Mouse (Mus musculus): Measurements from ENCODE around the gene Nqo2. TPM values are rescaled to one million over a fixed set of nuclear protein-coding genes. Genes with fewer than 3 reads are reported as not detected.

Nqo2 gene
- polyA plus RNA-seq, 1 experiment, result not detected

DNA sequence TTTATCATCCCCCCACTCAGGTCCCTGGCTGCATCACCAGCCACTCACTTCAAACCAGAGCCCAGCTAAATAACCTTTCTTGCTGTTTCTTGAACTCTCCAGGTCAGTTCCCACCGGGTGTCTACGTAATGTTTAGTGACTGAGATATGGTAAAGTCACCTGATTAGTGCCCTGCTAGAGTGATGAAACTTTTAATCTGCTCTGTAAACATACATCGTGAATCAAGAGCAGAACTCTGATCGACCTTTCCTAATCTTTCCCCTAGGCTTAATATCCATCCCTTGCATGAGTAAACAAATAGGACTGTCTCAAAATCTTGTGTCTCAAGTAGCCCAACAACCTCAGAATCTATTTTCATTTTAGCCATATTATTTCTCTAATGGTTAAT lies 1.5 kb downstream of the Nqo2 start:
- TF ChIP-seq POLR2A (IDR thresholded peaks at IDR 0.05; ENCODE audit: insufficient read depth, low read depth, low read length), result no peak
- no peak for TF ChIP-seq CTCF (IDR thresholded peaks at IDR 0.05; ENCODE audit: insufficient read depth, low read depth, low read length)
- H3K4me3 ChIP-seq (ENCODE audit: insufficient read depth, low read depth, low read length), result no peak overlapping the region
- H3K4me1 ChIP-seq (ENCODE audit: control insufficient read depth, insufficient read depth, low read length), result 0 out of 2 replicates have a peak, but pooled peaks cover 2% of the 10 kb centered on the region
- no peak overlapping the region for H3K27ac ChIP-seq (ENCODE audit: insufficient read depth, low read depth, low read length)
- 81% methylated on average over 4 of the region's 4 CpGs for WGBS

DNA sequence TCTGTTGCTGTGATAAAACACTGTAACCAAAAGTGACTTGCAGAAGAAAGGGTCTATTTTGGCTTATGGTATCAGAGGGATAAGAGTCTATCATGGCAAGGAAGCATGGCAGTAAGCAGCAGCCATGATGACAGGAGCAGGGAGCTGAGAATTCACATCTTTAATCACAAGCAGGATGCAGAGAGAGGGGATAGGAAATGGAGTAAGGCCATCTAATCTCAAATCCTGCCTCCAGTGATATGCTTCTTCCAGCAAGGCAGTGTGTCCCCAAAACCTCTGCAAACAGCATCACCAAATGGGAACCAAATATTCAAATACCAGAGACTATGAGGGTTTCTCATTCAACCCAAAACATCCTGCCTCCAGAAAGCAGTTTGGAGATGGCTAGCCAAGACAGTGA lies 2.1 kb downstream of the Nqo2 start:
- TF ChIP-seq CTCF (IDR thresholded peaks at IDR 0.05; ENCODE audit: insufficient read depth, low read depth, low read length) (no peak), POLR2A (IDR thresholded peaks at IDR 0.05; ENCODE audit: insufficient read depth, low read depth, low read length) (no peak)
- Histone ChIP-seq H3K4me1 (ENCODE audit: control insufficient read depth, insufficient read depth, low read length) (0 out of 2 replicates have a peak, but pooled peaks cover 2% of the 10 kb centered on the region), H3K27ac (ENCODE audit: insufficient read depth, low read depth, low read length) (no peak overlapping the region), H3K4me3 (ENCODE audit: insufficient read depth, low read depth, low read length) (no peak overlapping the region)

DNA sequence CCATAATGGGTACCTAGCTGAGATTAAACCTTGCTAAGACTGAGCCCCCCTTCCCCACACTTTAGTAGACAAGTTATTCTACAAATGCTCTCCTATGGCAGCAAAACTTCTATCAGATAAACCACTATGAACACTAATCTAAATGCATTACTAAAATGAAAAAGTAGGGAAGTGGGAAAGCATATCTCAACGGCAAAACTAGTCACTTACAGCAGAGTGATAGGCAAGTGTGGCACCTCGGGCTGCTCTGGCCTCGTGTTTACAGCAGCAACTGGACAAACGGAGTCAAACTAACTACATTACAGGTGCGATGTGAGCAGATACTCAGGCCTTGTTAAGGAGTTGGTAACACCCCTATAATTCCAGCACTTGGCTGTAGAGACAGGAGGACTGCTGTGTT lies 25.1 kb downstream of the Nqo2 start:
- H3K4me3 ChIP-seq (ENCODE audit: insufficient read depth, low read depth, low read length), result no peak overlapping the region
- 83% methylated on average over 5 of the region's 5 CpGs for WGBS
- no peak overlapping the region for H3K27ac ChIP-seq (ENCODE audit: insufficient read depth, low read depth, low read length)
- TF ChIP-seq CTCF (IDR thresholded peaks at IDR 0.05; ENCODE audit: insufficient read depth, low read depth, low read length), result no peak
- TF ChIP-seq POLR2A (IDR thresholded peaks at IDR 0.05; ENCODE audit: insufficient read depth, low read depth, low read length), result no peak
- H3K4me1 ChIP-seq (ENCODE audit: control insufficient read depth, insufficient read depth, low read length), result no peaks in the 10 kb centered on the region

DNA sequence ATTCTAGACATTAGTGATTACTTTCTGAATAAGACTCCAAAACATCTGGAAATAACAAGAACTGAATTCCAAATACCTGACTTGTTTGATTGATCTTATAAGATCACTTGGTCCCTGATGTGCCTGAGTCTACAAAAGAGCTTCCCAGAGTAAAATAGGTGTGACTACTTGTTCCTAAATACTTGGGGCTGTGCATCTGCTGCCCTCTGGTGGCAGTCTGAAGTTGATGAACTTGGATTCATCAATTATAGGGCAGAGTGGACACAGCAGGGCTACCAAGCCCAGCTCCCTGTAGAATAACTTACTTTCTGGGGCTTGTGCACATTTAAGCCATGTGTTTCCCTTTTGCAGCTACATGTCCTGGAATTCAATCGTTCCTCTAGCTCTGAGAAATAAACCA lies 30.7 kb downstream of the Nqo2 start:
- TF ChIP-seq CTCF (IDR thresholded peaks at IDR 0.05; ENCODE audit: insufficient read depth, low read depth, low read length), result no peak
- TF ChIP-seq POLR2A (IDR thresholded peaks at IDR 0.05; ENCODE audit: insufficient read depth, low read depth, low read length), result no peak
- no peak overlapping the region for H3K27ac ChIP-seq (ENCODE audit: insufficient read depth, low read depth, low read length)
- H3K4me1 ChIP-seq (ENCODE audit: control insufficient read depth, insufficient read depth, low read length), result no peaks in the 10 kb centered on the region
- WGBS, result 21% methylated on average over 1 of the region's 1 CpGs
- no peak overlapping the region for H3K4me3 ChIP-seq (ENCODE audit: insufficient read depth, low read depth, low read length)

DNA sequence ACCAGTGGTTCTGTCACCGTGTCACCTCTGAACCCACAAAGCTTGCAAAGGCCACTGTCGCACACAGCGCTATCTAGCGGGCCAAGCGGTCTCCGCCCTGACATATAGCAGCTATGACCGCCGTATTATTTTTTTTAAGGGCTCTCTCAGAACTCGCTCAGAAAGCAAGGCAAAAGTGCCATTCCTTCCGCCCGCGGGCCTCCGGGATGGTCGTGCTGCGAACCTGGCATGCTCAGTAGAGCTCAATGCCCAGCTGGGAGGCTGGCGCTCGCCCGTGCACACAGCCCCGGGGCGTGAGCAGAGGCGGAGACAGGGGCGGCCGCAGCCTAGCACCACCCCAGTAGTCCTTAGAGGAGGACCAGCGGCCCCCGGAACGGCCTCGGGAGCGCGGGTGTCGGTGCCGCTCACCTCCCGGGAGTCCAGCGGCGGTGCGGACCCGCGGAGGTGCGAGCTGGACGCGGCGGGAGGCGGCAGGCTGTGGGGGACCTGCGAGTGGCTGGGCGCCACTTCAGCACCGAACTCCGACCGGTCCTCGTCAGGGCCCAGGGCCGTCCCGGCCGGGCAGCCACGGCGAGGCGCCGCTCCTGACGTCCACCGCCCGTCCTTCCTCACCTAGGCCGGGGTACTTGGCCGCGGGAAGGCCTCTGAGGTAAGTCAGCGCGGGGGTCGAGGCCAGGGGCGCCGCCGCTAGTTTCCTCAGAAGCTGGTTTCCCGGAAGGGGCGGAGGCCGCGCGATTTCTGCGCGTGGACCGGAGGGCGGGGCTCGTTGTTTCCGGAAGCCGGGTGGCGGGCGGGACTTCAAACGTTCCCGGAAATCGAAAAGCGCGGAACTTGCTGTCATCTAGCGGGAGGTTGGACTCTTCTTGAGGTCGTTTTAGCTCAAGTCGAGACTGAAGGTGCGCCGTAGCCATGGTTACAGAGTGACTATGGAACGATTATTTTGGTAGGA lies 37.8 kb downstream of the Nqo2 start, which contains the start of the genes Ripk1 and Serpinb6a:
Gene Ripk1, plus strand, starts transcription at position 306 of the 949 bp plus-strand sequence.
Gene Serpinb6a, minus strand, starts transcription at position 737 of the 949 bp plus-strand sequence.
- peak; percentile 31 for TF ChIP-seq POLR2A (IDR thresholded peaks at IDR 0.05; ENCODE audit: insufficient read depth, low read depth, low read length)
- no peak for TF ChIP-seq CTCF (IDR thresholded peaks at IDR 0.05; ENCODE audit: insufficient read depth, low read depth, low read length)
- Histone ChIP-seq H3K4me3 (ENCODE audit: insufficient read depth, low read depth, low read length) (peak within 1 kb of the TSS; percentile 71), H3K4me1 (ENCODE audit: control insufficient read depth, insufficient read depth, low read length) (no peaks in the 10 kb centered on the region), H3K27ac (ENCODE audit: insufficient read depth, low read depth, low read length) (peak within 1 kb of the TSS; percentile 16; the same call in 1 of the 2 replicates)
- WGBS, result under 1% methylated on average over 92 of the region's 92 CpGs

DNA sequence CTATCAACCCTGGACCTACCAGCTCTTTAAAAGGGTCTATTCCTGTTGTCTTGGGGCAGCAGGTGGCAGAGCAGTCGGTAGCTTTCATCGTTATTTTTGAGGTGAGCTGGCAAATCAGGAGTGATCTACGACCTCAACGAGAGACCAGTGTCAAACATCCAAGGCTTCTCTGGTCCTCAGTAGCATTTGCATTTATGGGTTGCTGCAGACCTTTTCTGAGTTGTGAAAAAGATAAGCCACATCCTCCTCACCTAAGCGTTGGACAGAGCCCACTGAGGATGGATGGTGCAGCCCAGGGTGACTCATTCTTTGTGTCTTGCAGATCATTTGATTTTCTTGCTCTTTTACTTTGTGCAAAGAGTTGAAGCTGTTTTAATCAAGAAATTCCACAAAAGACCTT lies 38.6 kb downstream of the Nqo2 start:
- Histone ChIP-seq H3K4me1 (ENCODE audit: control insufficient read depth, insufficient read depth, low read length) (no peaks in the 10 kb centered on the region), H3K27ac (ENCODE audit: insufficient read depth, low read depth, low read length) (0 out of 2 replicates have a peak overlapping the region, but pooled peaks have one; percentile 6), H3K4me3 (ENCODE audit: insufficient read depth, low read depth, low read length) (peak overlapping the region; percentile 71)
- WGBS, result 2% methylated on average over 5 of the region's 5 CpGs
- TF ChIP-seq POLR2A (IDR thresholded peaks at IDR 0.05; ENCODE audit: insufficient read depth, low read depth, low read length) (no peak), CTCF (IDR thresholded peaks at IDR 0.05; ENCODE audit: insufficient read depth, low read depth, low read length) (no peak)

DNA sequence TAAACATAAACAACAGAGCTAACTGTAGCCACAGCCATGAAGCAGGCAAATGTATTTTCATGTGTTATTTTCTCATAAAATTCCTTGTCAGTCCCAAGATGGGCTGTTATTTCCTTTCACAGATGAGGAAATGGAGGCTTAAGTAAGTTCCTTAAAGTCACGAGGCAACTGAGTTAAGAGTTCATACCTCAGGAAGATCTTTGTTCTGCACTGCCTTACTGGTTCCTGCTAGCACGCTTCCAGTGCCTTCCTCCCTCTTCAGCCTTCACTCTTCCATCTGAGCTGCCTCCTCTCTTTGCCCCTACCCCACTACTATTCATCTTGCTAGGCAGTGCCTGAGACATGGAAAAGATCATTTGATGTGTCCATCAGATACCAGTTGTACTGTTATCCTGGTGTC lies 42.7 kb downstream of the Nqo2 start:
- Histone ChIP-seq H3K4me3 (ENCODE audit: insufficient read depth, low read depth, low read length) (no peak overlapping the region), H3K27ac (ENCODE audit: insufficient read depth, low read depth, low read length) (no peak overlapping the region), H3K4me1 (ENCODE audit: control insufficient read depth, insufficient read depth, low read length) (no peaks in the 10 kb centered on the region)
- no peak for TF ChIP-seq CTCF (IDR thresholded peaks at IDR 0.05; ENCODE audit: insufficient read depth, low read depth, low read length)
- no peak for TF ChIP-seq POLR2A (IDR thresholded peaks at IDR 0.05; ENCODE audit: insufficient read depth, low read depth, low read length)
- WGBS, result 72% methylated on average over 2 of the region's 2 CpGs

DNA sequence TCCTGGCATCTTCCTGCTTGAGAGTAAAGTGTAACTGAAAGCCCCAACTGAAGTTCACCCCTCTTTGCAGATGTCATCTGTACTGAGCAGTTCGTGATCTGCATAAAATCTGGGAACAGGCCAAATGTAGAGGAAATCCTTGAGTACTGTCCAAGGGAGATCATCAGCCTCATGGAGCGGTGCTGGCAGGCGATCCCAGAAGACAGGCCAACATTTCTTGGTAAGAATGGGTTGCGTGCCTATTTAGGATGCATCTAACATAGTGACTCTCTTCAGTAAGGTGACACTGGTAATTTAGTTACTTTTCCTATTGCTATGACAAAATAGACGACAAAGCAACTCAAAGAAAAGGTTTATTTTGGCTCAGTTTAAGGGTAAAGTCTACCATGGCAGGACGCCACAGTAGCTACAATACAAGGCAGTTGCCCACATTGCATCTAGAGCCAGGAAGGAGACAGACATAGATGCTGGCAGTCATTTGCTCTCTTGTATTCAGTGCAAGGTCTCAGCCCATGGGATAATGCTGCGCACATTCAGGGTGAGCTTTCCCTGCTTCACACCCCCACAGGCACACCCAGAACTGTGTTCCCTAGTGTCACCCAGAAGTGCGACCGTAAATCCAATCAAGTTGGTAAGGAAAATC lies 52.6 kb downstream of the Nqo2 start:
- 60% methylated on average over 9 of the region's 9 CpGs for WGBS

DNA sequence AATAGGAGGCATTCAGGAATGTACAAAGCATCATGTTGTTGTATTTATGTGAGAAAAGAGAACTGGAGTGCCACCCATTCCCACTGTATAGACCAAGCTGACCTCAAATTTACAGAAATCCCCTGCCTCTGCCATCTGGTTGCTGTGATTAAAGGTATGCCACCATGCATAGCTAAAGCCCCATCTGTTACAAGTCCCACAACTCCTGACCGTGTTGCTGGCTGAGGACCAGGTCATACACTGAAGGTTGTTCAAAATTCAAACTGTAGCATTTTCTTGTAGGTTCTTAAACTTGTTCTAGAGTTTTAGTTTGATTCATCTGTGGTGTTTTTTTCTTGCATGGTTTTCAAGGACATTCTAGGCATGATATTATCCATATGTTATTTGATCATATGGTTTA lies 54.0 kb downstream of the Nqo2 start:
- TF ChIP-seq CTCF (IDR thresholded peaks at IDR 0.05; ENCODE audit: insufficient read depth, low read depth, low read length), result no peak
- no peak for TF ChIP-seq POLR2A (IDR thresholded peaks at IDR 0.05; ENCODE audit: insufficient read depth, low read depth, low read length)
- WGBS, result 94% methylated on average over 1 of the region's 1 CpGs
- H3K27ac ChIP-seq (ENCODE audit: insufficient read depth, low read depth, low read length), result no peak overlapping the region
- no peaks in the 10 kb centered on the region for H3K4me1 ChIP-seq (ENCODE audit: control insufficient read depth, insufficient read depth, low read length)
- no peak overlapping the region for H3K4me3 ChIP-seq (ENCODE audit: insufficient read depth, low read depth, low read length)

More for the DNA sequence above, 52.6 kb downstream of the Nqo2 start:
- no peaks in the 10 kb centered on the region for H3K4me1 ChIP-seq (ENCODE audit: control insufficient read depth, insufficient read depth, low read length)
- no peak overlapping the region for H3K27ac ChIP-seq (ENCODE audit: insufficient read depth, low read depth, low read length)
- no peak overlapping the region for H3K4me3 ChIP-seq (ENCODE audit: insufficient read depth, low read depth, low read length)
- TF ChIP-seq POLR2A (IDR thresholded peaks at IDR 0.05; ENCODE audit: insufficient read depth, low read depth, low read length), result no peak
- no peak for TF ChIP-seq CTCF (IDR thresholded peaks at IDR 0.05; ENCODE audit: insufficient read depth, low read depth, low read length)

Measured in olfactory bulb, adult 2 months (tissue).